Mouse (Mus musculus) stomach, postnatal 0 days (tissue): ENCODE results near the gene Iqca. TPM values are rescaled to one million over a fixed set of nuclear protein-coding genes. Genes with fewer than 3 reads are reported as not detected.

Experiments used
- ATAC-seq: fragments of 200-750 bp; cut with Nextera tagmentation; 2 replicates; pipeline ENCODE4 v1.8.0; 2017; ENCODE audit not compliant: low FRiP score, low TSS enrichment
- DNase-seq: peaks from one replicate; pipeline ENCODE4 v3.0.0-alpha.2; 2016; ENCODE audit warnings: low spot score
- H3K27ac ChIP-seq: fragments of 300-500 bp; sonication (generic); replicated peaks from 2 replicates; pipeline ENCODE4 v1.5.1; 2014; ENCODE audit warnings: mild to moderate bottlenecking, control low read depth
- H3K27me3 ChIP-seq: fragments of 300-500 bp; sonication (generic); 2 replicates; pipeline ENCODE4 v1.6.1; 2014; ENCODE audit warnings: low read length; ENCODE audit not compliant: control insufficient read depth, insufficient read depth
- H3K36me3 ChIP-seq: fragments of 300-500 bp; sonication (generic); 2 replicates; pipeline ENCODE4 v1.6.1; 2014; ENCODE audit warnings: low read length, mixed read lengths; ENCODE audit not compliant: control insufficient read depth, insufficient read depth
- H3K4me1 ChIP-seq: fragments of 300-500 bp; sonication (generic); replicated peaks from 2 replicates; pipeline ENCODE4 v1.6.1; 2014; ENCODE audit warnings: antibody characterized with exemption; ENCODE audit not compliant: control insufficient read depth, insufficient read depth
- H3K4me2 ChIP-seq: fragments of 300-500 bp; sonication (generic); replicated peaks from 2 replicates; pipeline ENCODE4 v1.6.1; 2014; ENCODE audit warnings: low read depth, mild to moderate bottlenecking, control low read depth, moderate library complexity
- H3K4me3 ChIP-seq: fragments of 300-500 bp; sonication (generic); 2 replicates; pipeline ENCODE4 v1.5.1; 2014; ENCODE audit warnings: low read depth, low read length, control low read depth
- H3K9ac ChIP-seq: fragments of 300-500 bp; sonication (generic); 2 replicates; pipeline ENCODE4 v1.6.1; 2014; ENCODE audit warnings: mild to moderate bottlenecking, low read length, control low read depth, mixed read lengths
- H3K9me3 ChIP-seq: fragments of 300-500 bp; sonication (generic); 2 replicates; pipeline ENCODE4 v1.6.1; 2016; ENCODE audit warnings: low read length; ENCODE audit not compliant: control insufficient read depth
- CTCF ChIP-seq: IDR thresholded peaks from 2 replicates; pipeline ENCODE4 v1.5.1; 2016; ENCODE audit warnings: antibody characterized with exemption, low read depth, mild to moderate bottlenecking, moderate library complexity
- EP300 ChIP-seq: optimal IDR thresholded peaks from 2 replicates; pipeline ENCODE3; 2016; ENCODE audit warnings: antibody characterized with exemption
- WGBS: fragments of 180-500 bp; shearing (Covaris S2); extraction: QIAGEN DNeasy Blood & Tissue Kit; methylation state at CpG from one replicate; pipeline ENCODE4 v1.1.7; 2014; 5-methylcytosine and 5-hydroxymethylcytosine counted together
- polyA plus RNA-seq: library from polyadenylated mRNA; unstranded; fragments of >200 nt; fragmentation: Nextera tagmentation; extraction: Ambion mirVana; gene quantifications from 2 replicates; pipeline ENCODE4 v1.2.1, GENCODE M21; 2015

Iqca gene
- polyA plus RNA-seq, 1 experiment from 2014 or later: not detected

- ATAC-seq: no peak
- DNase-seq: no peak
- TF ChIP-seq CTCF (no peak), EP300 (no peak)
- no peak overlapping the region for H3K9ac ChIP-seq
- no peaks in the 10 kb centered on the region for H3K4me1 ChIP-seq
- H3K36me3 ChIP-seq: no peaks in the 10 kb centered on the region
- H3K4me3 ChIP-seq: no peak overlapping the region
- 83% methylated on average over 7 of the region's 7 CpGs for WGBS
- H3K27me3 ChIP-seq: no peaks in the 10 kb centered on the region
- no peak overlapping the region for H3K27ac ChIP-seq
- H3K4me2 ChIP-seq: no peak overlapping the region
- H3K9me3 ChIP-seq: no peaks in the 10 kb centered on the region
Observed at GRCm38 (mm10) chr1:90131982-90132381, 21.2 kb downstream of the Iqca start.

GRCm38 (mm10) chr1:90124561-90124960 is 28.6 kb downstream of the Iqca start:
- TF ChIP-seq CTCF (no peak), EP300 (no peak)
- DNase-seq: no peak
- Histone ChIP-seq H3K36me3 (no peaks in the 10 kb centered on the region), H3K4me3 (no peak overlapping the region), H3K9ac (no peak overlapping the region), H3K4me1 (no peaks in the 10 kb centered on the region), H3K27ac (no peak overlapping the region), H3K4me2 (no peak overlapping the region), H3K9me3 (no peaks in the 10 kb centered on the region), H3K27me3 (no peaks in the 10 kb centered on the region)
- 95% methylated on average over 12 of the region's 12 CpGs for WGBS
- ATAC-seq: no peak

GRCm38 (mm10) chr1:90120706-90121105 is 32.5 kb downstream of the Iqca start:
- H3K9ac ChIP-seq: no peak overlapping the region
- TF ChIP-seq CTCF (no peak), EP300 (no peak)
- H3K27ac ChIP-seq: no peak overlapping the region
- DNase-seq: no peak
- H3K9me3 ChIP-seq: no peaks in the 10 kb centered on the region
- no peak overlapping the region for H3K4me3 ChIP-seq
- no peaks in the 10 kb centered on the region for H3K4me1 ChIP-seq
- ATAC-seq: no peak
- H3K36me3 ChIP-seq: no peaks in the 10 kb centered on the region
- H3K27me3 ChIP-seq: no peaks in the 10 kb centered on the region
- 77% methylated on average over 6 of the region's 6 CpGs for WGBS
- H3K4me2 ChIP-seq: no peak overlapping the region

- no peak for TF ChIP-seq EP300
- no peak for TF ChIP-seq CTCF
- Histone ChIP-seq H3K9me3 (no peaks in the 10 kb centered on the region), H3K4me2 (no peak overlapping the region), H3K4me3 (no peak overlapping the region), H3K36me3 (no peaks in the 10 kb centered on the region), H3K9ac (no peak overlapping the region), H3K27ac (no peak overlapping the region), H3K27me3 (no peaks in the 10 kb centered on the region), H3K4me1 (no peaks in the 10 kb centered on the region)
- 69% methylated on average over 12 of the region's 12 CpGs for WGBS
- ATAC-seq (no peak), DNase-seq (no peak)
Observed at GRCm38 (mm10) chr1:90119214-90119613, 34.0 kb downstream of the Iqca start.

- no peak overlapping the region for H3K27ac ChIP-seq
- H3K9me3 ChIP-seq: no peaks in the 10 kb centered on the region
- TF ChIP-seq CTCF (no peak), EP300 (no peak)
- ATAC-seq (no peak), DNase-seq (no peak)
- no peaks in the 10 kb centered on the region for H3K4me1 ChIP-seq
- H3K27me3 ChIP-seq: no peaks in the 10 kb centered on the region
- no peaks in the 10 kb centered on the region for H3K36me3 ChIP-seq
- H3K9ac ChIP-seq: no peak overlapping the region
- no peak overlapping the region for H3K4me3 ChIP-seq
- H3K4me2 ChIP-seq: no peak overlapping the region
- 86% methylated on average over 7 of the region's 7 CpGs for WGBS
Observed at GRCm38 (mm10) chr1:90117207-90117606, 36.0 kb downstream of the Iqca start.

- H3K9ac ChIP-seq: no peak overlapping the region
- TF ChIP-seq CTCF: no peak
- no peak for TF ChIP-seq EP300
Observed at GRCm38 (mm10) chr1:90114586-90114985, 38.6 kb downstream of the Iqca start.

More at GRCm38 (mm10) chr1:90114586-90114985, 38.6 kb downstream of the Iqca start:
- H3K4me1 ChIP-seq: no peaks in the 10 kb centered on the region
- H3K27me3 ChIP-seq: no peaks in the 10 kb centered on the region
- no peaks in the 10 kb centered on the region for H3K36me3 ChIP-seq
- ATAC-seq: no peak
- no peak for DNase-seq
- 85% methylated on average over 5 of the region's 5 CpGs for WGBS
- no peak overlapping the region for H3K4me2 ChIP-seq
- H3K9me3 ChIP-seq: no peaks in the 10 kb centered on the region
- H3K4me3 ChIP-seq: no peak overlapping the region
- H3K27ac ChIP-seq: no peak overlapping the region
